Mouse (Mus musculus) gastrocnemius, postnatal 10 days (tissue): ENCODE data around the gene B4galnt3. TPM values are rescaled to one million over a fixed set of nuclear protein-coding genes. Genes with fewer than 3 reads are reported as not detected.

Experiments
- DNase-seq: peaks from one replicate; pipeline ENCODE4 v3.0.0; 2021; ENCODE audit warnings: mixed read lengths
- total RNA-seq, 2 experiments: library from RNA; stranded (reverse); gene quantifications; 2 replicates each; pipeline ENCODE4 v1.2.3; 2021

Gene B4galnt3
- total RNA-seq, 2 experiments from 2014 or later = 3.3 to 3.4 TPM

DNA sequence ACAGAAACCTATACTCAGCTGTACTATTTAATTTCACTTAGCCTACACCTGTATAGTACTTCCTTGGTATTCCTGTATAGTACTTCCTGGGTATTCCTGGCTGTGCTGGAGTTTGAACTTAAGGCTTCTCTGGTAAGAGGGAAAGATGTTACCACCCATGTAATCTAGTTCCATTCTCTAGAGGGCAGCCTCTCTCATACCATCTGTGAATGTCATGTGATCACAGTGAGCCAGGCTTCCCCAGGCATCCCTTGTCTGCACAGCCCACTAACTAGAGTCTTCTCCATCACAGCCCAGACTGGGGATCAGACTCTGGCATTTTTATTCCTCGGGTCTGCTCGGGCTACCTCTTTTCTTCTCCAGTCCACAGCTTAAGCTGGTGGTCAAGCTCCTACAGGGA lies 75.1 kb downstream of the B4galnt3 start:
- DNase-seq = no peak

DNA sequence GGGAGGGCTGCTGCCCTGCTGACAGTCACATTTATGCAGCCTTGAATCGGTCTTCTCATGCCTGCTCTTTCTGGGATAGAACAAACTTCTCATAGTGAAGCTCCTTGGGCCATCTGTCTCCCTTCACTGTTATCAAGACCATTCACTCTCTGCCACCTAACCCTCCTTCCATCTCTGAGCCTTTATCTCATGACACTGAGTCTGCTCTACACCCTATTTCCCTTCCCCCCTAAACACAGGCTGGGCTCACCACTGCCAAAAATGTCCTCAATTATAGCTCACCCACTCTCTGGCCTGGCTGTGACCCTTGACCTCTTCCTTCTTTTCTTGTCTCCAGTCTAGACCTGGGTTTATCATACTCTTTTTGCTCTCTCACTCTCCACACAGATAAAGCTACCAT lies 77.7 kb downstream of the B4galnt3 start:
- no peak for DNase-seq

DNA sequence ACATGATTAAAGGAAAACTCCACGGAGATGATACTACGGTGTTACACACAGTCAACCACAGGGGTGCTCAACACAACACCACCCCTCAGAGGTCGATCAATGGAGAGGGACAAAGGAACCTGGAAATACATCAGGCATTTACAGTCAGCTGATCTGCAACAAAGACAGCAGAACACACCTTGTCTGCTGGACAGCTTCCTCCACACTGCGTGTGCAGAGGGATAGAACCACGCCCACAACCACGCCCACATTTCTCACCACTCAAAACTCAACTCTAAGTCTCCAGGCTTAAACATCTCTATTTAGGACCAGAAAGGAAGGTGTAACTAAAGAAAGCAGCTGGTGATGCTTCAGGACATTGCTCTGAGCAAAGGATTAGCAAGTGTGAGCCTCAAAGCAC lies 82.8 kb downstream of the B4galnt3 start:
- DNase-seq = no peak

DNA sequence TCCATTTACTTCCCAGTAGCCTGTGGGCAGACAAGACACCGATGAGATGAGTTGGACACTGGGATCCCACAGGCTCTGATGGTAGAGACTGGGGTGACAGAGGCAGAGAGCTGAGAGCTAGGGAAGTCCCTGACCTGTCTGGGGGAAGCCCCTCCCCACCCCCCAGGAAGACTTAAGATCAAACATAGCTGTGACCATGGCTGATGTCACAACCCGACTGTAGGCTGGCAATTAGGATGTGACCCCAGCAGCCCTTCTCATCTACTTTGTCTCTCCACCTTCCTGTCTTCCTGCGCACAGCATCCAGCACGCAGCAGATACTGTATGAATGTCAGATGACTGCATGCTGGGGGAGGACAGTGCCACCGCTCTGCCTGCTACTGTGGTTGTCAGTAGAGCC lies 87.8 kb downstream of the B4galnt3 start:
- no peak for DNase-seq

DNA sequence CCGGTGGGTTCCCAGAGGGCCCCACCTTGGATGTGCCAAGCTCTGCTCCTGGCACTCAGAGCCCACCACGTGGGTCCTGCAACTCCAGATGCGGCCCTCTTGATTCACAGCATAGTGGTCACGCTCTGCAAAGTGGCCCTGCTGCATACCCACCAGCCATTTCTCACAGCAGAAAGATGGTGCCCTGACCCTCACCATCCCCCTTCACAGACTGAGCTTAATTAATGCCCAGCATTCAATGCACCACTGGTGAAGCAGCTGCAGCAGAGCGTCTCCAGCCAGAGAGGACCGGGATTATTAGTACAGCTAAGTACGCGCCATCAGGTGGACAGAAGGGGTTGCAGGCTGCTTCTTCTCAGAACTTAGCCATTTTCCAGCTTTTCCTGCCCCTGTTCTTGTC lies 92.0 kb downstream of the B4galnt3 start:
- no peak for DNase-seq

DNA sequence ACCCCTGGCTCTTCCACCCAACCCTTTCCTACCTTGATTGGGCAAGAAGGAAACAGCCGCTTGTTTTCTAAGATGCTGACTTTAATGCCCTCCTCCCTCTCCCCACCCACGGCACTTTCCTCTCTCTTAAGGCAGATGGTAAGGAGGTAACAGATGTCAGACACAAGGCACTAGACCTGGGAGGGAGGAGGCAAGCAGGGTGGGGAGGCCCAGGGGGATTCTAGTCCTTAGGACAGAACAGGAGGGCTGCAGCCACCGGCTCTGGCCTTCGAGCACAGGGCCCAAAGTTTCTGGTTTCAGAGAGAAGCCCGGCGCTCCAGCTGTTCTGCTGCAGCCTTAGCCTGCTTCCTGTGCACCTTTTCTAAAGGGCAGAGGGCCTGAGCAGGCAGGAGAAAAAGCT lies 92.4 kb downstream of the B4galnt3 start:
- no peak for DNase-seq

DNA sequence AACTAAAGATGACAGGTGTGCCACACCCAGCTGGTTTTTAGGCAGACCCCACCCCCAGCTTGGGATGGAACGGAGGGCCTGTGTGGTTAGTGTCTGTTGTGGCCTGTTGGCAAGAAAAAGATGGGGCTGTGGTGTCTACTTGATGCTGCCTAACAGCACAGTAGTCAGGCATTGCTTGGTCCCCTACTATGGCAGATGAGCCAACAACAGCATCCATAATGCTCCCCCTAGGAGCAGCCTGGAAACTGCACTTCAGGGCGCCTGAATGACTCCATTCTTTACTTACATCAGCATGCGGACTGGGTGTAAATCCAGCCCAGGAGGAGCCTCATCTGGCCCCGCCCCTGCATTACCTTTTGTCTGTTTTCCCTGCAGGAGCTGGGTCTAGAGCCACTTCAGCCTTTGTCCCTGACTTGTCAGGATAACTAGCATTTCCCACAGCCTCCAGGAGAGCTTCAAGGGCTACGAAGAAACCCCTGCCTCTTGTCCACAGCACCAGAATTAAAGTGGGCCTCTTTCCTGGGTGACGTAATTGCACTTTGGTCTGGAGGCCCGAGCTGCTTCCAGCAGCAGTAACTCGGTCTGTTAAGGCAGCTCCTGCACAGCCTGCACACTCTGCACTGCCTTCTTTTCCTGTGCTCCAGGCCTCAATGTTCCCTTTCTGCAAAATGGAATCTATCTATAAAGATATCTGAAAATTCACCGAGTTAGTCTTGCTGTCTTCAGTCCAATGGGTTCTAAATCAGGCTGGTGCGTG lies 94.5 kb downstream of the B4galnt3 start:
- no peak for DNase-seq

DNA sequence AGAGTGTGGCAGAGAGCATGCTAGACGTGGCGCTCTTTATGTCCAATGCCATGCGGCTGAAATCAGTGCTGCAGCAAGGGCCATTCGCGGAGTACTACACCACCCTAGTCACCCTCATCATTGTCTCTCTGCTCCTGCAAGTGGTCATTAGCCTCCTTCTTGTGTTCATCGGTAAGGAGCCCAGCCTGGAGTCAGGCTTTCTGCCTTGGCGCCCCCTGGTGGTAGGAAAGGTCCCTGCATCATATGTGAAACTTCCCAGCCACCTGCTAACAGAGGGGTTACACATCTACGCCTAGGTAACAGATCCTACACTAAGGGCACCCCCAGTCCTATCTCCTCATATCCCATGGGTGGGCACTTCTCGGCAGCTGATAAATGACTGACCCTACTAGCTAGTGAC lies 96.4 kb downstream of the B4galnt3 start:
- DNase-seq = peak; percentile 81

DNA sequence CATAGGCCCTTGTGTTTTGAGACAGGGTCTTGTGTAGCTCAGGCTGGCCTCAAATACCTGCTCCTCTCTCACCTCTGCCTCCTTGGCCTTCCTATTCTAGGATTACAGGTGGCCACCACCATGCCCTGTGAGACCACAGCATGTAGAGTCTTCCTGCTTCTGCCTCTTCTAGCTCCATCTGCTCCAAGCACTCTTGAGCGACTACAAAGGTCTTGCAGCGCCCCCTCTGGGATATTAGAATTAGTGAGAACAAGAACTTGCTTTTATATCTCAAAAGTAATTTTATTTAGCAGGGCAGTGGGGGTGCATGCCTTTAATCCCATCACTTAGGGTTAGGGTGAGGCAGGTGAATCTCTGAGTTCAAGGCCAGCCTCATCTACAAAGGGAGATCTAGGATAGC lies 97.5 kb downstream of the B4galnt3 start:
- DNase-seq = peak; percentile 40

DNA sequence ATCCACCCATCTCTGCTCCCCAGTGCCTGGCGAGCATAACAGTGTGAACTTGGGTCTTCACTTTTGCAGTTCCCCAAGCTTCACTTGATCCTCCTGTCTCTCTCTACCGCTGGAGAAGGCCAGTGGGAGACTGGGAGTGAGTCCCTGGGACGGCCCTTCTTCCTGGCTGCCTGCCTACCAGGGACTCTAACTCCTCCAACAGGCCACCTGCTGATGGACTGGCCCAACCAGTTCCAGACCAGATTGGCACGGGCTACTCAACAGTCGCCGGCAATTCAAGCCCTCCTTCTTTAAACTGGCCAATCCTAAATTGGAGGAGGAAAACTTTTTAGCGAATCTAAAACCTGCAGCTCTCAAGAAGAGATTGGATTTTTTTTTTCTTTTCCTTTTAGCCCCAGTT lies 99.4 kb downstream of the B4galnt3 start:
- DNase-seq = peak; percentile 61

DNA sequence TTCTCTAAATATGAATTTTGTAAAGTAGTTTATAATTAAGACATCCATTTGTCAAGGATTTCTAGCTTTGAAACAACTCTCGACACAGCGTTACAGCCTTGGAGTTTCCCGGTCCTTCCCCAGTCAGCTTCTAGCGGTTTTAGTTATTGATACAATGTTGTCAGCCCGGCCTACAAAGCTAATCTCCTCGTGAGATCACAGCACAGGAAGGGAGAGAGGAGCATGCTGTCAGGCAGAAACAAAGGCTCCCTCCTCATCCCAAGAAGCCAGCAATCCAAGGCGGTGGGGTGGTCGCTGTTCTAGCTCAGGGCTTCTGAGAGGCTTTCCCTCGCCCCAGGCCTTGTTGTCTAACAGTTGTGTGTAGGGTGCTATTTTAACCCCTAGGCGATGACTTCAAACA lies 100.1 kb downstream of the B4galnt3 start:
- no peak for DNase-seq

DNA sequence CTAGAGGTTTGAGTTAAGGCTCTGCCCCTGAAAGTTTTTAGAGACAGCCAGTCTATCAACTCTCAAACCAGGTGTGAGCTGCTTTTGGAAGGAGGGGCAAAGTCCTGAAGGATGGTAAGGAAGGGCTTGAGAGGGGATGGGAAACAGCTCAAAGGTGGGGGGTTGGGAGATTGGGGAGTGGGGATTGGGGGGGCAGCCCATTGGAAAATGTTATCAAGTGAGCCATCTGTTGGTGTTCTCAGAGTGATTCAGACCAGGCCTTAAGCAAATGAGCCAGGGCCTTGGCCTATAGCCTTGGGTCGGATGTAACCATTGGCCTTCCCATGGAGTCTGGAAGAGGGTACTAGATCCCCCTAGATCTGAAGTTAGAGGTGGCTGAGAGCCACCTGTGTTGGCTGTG lies 100.6 kb downstream of the B4galnt3 start:
- no peak for DNase-seq

DNA sequence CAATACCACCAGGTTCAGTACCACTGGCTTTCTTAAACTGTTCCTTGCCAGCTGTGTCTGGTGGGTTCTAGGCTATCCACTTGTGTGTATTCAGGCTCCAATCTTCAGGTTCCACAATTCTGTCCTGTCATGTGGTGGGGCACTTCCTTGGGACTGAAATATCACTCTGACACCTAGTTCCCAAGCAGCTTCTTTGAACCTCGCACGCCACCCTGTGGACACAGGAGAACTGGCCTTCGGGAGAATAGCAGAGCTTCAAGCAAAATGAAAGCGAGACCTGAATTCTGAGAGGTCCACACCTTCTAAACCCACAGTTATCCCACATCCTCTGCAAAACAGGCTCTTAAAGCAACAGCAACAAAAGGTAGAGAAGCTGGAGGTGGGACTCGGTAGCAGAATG lies 101.2 kb downstream of the B4galnt3 start:
- peak; percentile 83 for DNase-seq

DNA sequence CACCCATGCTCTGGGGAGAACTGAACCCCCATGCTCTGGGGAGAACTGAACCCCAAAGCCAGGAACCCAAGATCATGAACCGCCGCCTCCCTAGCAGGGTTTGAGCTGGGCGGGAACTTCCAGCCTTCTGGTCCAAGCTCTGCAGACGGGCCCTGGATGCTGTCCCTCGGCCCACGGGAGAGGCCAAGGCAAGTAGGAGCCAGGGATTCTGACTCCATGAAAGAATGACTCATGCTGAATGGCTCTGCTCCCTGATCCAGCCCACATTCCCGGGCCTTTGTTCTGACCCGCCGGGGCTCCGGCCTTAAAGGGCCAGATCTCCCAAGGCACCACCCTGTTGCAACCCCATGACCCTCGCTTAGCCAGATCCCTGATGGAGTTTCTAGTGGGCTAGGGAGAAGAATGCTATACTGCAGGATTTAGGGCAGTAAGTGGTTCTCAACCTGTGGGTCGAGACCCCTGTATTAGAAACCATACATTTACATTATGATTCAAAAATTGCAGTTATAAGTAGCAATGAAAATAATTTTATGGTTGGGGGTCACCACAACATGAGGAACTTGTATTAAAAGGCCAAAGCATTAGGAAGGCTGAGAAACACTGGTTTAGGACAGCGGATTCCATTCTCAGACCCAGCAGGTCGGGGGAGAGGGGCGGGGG lies 102.0 kb downstream of the B4galnt3 start:
- peak; percentile 77 for DNase-seq

DNA sequence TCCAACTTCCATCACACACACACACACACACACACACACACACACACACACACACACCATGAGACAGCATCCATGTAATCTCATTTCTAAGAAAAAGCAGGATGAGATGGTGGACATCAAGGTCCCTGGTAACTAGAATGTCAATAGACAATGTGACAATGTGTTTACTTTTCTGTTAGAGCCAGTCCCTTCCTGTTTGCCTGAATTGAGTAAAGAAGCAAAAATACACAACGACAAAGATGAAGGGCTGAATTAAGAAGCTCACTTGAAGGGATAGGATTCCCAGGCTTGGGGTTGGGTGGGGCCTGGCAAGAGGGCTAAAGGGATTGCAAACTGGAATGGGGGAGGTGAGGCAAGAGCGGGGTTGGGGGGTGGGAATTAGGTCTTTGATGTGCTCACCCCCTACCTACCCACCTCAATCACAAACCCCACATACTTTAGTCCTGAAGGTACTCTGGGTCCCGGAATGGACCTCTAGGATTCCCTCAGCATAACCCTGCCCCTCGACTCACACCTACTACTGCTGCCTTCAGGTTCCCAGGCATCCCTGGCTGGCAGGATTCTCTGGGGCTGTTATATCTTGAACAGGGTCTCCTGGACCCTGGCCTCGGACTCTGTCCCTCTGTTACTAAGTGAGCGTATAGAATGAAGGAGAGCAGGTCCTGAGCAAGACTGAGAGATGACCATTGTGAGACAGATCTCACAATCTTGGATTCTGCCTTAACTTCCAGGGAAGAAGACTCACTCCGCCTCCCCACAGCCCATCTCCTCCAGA lies 102.8 kb downstream of the B4galnt3 start:
- no peak for DNase-seq

DNA sequence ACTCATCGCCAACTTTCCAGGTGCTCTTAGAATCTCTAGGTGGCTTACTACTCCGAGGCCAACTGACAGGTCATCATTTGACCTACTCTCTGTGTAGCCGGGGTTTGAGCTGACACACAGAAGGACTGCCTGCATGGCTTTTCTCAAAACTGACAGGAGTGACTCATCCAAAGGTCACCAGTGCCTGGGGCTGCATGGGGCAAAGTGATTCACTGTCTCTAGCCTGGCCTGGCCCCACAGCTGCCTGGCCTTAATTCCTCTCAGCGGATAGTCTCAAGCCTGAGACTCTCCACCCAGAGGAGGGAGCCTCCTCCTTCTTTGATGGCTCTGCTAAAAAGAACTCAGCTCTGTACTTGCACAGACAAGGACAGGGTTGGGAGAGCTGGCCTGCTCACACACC lies 103.4 kb downstream of the B4galnt3 start:
- no peak for DNase-seq

DNA sequence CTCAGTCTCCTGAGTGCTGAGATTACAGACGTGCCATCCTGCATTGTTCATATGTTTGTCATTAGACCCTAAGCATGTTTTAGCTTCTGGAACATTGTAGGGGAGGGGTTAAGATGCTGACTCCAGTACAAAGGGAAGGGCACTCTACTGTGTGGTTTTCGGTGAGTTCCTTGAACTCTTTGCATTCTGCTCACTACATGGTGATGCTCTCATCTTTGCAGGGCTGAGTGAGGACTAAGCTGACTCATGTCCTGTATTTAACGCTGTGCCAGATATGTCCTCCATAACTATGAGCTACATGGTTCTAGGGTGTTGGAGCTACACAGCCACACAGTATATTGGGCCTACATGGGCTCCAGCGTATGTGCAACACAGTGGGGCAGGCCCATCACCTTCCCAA lies 104.0 kb downstream of the B4galnt3 start:
- no peak for DNase-seq

DNA sequence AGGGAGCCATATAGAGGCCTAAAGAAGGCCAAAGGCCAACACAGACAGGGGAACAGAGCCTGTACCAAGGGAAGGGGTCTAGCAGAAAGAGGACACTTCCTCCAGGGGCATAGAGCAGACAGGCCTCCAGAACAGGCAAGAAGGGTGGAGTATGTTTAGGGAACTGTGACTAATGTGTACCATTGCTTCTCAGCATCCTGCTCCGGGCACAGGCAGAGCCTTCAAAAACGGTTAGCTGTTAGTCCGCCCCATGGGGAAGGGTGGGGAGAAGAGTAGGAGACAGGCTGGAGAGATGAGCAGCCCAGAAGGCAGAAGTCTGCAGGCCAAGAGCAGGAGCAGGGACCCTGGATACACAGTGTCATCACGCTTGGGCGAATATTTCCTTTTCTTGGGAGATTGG lies 105.1 kb downstream of the B4galnt3 start:
- no peak for DNase-seq

DNA sequence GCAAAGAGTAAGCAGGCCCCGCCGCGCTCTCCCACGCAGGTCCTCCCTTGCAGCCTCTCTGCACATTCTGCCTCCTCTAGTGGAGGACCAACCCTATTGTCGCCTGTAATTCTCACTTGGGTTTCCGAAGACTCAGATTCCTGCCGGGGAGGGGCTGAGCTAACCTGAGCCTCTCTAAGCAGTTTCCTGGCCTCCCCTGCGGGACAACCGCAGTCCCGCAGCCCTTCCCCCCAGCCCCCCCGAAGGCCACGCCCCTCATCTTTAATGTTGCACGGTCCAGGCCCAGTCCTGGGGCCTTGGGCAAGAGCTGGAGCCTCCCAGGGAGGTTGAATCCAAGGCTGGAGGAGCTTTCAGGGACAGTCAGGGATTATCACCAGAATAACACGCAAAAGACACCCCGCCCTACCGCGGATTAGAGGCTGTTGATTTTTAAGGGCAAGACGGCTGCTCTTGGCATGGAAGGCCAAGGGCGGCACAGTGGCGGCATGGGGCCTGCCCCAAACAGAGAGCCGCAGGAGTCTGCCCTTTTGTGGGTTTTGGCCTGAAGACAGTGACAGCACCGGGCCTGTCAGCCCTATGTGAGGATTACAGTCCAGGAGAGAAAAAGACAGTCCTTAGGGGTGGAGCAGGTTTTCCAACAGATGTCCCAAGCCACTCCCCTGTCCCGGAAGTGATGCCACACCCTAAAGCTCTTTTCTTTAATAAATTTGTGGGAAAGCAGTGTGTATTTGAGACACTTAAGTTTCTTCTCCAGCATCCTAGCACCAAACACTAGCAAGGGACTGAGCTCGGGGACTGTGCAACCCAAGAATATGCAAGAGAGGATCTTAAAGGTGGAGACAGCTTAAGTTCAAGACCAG lies 105.8 kb downstream of the B4galnt3 start:
- peak; percentile 20 for DNase-seq

DNA sequence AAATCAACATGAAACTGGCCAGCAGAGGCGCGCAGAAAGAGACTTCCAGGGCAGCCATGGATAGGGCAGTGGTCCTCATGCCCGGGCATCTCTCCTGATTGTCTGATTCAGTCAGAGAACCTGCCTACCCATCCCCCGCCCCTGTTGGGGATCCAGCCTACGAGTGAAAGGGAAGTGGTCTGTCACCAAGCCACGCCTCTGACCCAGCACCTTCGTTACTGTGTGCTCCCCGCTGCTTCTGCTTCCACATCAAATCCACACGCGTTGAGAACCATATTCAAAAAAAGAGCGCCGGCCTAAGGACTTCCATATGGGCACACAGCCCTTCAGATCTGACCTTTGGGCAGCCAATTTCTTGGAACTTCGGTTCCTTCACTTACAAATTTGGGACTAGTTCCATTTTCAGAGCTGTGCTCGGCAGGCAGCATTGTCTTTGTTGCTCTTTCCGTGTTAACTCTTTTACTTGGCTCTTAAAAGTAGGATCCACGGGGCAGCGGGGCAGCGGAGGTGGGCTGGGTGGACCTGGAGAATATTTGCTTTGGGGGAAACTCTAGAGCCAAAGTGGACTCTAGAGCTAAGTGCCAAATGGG lies 106.7 kb downstream of the B4galnt3 start:
- DNase-seq = no peak

DNA sequence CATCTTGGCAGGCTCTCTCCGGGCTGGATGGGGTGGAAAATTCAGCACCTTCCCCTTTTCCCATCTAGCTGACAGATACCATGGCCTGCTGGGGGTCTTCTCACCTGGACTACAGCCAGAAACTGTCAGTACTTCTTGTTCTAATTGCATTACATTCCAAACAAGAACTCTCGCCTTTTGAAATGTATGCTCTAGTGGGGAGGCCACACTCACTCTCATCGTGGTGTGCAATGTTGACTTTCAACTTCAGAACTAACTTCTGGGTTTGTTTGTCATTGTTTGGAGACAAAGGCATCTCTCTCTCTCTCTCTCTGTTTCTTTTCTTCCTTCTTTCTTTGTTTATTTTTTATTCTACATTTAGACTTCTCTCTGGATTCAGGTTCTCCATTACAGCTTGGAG lies 107.8 kb downstream of the B4galnt3 start:
- DNase-seq = no peak

DNA sequence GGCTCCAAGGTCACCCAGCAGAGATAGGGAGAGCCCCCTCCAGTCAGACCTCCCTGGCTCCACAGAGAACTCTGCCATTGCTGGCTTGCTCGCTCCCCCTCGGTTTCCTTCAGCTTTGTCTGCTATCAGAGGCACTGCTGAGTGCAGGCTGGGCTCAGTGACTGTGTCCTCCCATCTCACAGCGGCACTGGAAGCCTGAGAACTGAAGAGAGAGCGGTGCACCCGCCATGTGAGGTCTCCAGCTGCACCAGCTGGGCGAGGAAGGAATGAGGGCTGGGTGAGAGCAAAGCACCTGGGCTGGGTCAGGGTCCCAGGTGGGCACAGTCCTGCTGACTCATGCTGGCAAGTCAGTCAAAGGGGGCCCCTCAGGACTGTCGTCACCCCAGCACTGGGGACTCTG lies 108.6 kb downstream of the B4galnt3 start:
- DNase-seq = no peak
